Mouse (Mus musculus): ENCODE results near the gene Cntn5.

GRCm38 (mm10) chr9:10368971-10369370, 535.6 kb downstream of the Cntn5 start:
- no peak for TF ChIP-seq POLR2A (IDR thresholded peaks at IDR 0.05; ENCODE audit: low read depth, low read length)
- no peak for TF ChIP-seq CTCF (IDR thresholded peaks at IDR 0.05; ENCODE audit: extremely low read depth, insufficient read depth, insufficient read length, insufficient replicate concordance)

All from spleen, adult 2 months (tissue).